Mouse (Mus musculus) MN1 (cell line): ENCODE measurements around the gene Higd1c.
A peak's percentile ranks its signal among the peaks of the same experiment; 100 is the strongest.
"Not testable (repeated sequence)": the region's sequence is repeated elsewhere in the genome, so short reads cannot be mapped to it uniquely, and the experiment has no call there.

Source experiments
- DNase-seq: peaks from one replicate; pipeline ENCODE4 v3.0.0-alpha.2; 2016; ENCODE audit warnings: low spot score

Higd1c gene

GRCm38 (mm10) chr15:100364242-100364641 lies at the start of gene Higd1c:
Higd1c (plus strand) TSS chr15:100364542.
- no peak for DNase-seq

GRCm38 (mm10) chr15:100318014-100318671 lies 46.2 kb upstream of the Higd1c start:
- not testable (repeated sequence) for DNase-seq

GRCm38 (mm10) chr15:100319884-100320283 lies 44.5 kb upstream of the Higd1c start:
- no peak for DNase-seq

GRCm38 (mm10) chr15:100320295-100320905 lies 43.9 kb upstream of the Higd1c start:
- DNase-seq, result peak; percentile 69

GRCm38 (mm10) chr15:100321134-100321533 lies 43.2 kb upstream of the Higd1c start:
- DNase-seq, result peak; percentile 78

- no peak for DNase-seq
Measured at GRCm38 (mm10) chr15:100324021-100324591, 40.2 kb upstream of the Higd1c start.

GRCm38 (mm10) chr15:100325235-100325634 lies 39.1 kb upstream of the Higd1c start:
- no peak for DNase-seq

GRCm38 (mm10) chr15:100328089-100328488 lies 36.3 kb upstream of the Higd1c start:
- DNase-seq, result not testable (repeated sequence)

GRCm38 (mm10) chr15:100329336-100329735 lies 35.0 kb upstream of the Higd1c start:
- DNase-seq, result not testable (repeated sequence)

- no peak for DNase-seq
Measured at GRCm38 (mm10) chr15:100330739-100331138, 33.6 kb upstream of the Higd1c start.

- not testable (repeated sequence) for DNase-seq
Measured at GRCm38 (mm10) chr15:100332077-100332961, 32.0 kb upstream of the Higd1c start.

- DNase-seq, result no peak
Measured at GRCm38 (mm10) chr15:100334629-100335028, 29.7 kb upstream of the Higd1c start, which contains the start of gene Mettl7a3. Mettl7a3 (plus strand) TSS chr15:100334929.

- not testable (repeated sequence) for DNase-seq
Measured at GRCm38 (mm10) chr15:100337328-100337727, 27.0 kb upstream of the Higd1c start.

- peak; percentile 58 for DNase-seq
Measured at GRCm38 (mm10) chr15:100337847-100338246, 26.5 kb upstream of the Higd1c start.

GRCm38 (mm10) chr15:100341314-100341980 lies 22.9 kb upstream of the Higd1c start:
- not testable (repeated sequence) for DNase-seq

GRCm38 (mm10) chr15:100345484-100345883 lies 18.9 kb upstream of the Higd1c start:
- DNase-seq, result no peak

- DNase-seq, result no peak
Measured at GRCm38 (mm10) chr15:100346761-100347160, 17.6 kb upstream of the Higd1c start.

GRCm38 (mm10) chr15:100349496-100349895 lies 14.8 kb upstream of the Higd1c start:
- DNase-seq, result no peak

- DNase-seq, result no peak
Measured at GRCm38 (mm10) chr15:100351501-100352060, 12.8 kb upstream of the Higd1c start.

- no peak for DNase-seq
Measured at GRCm38 (mm10) chr15:100352711-100353250, 11.6 kb upstream of the Higd1c start, which contains the start of the genes Methig1 and Mettl7a2. Methig1 (plus strand) TSS chr15:100353149. Mettl7a2 (plus strand) TSS chr15:100353200.

- not testable (repeated sequence) for DNase-seq
Measured at GRCm38 (mm10) chr15:100353399-100353798, 10.9 kb upstream of the Higd1c start.
